Comparison of ENCODE assay signal across 9 mouse cellular contexts in genomic region chr6:114224399-114224798, GRCm38 (mm10). TPM values are rescaled to one million over a fixed set of nuclear protein-coding genes. Genes with fewer than 3 reads are reported as not detected.
DNase-seq lines count a peak whose midpoint lies in the region; ATAC-seq lines count a peak whose summit lies in the region.
"Had no signal": no experiment of that assay in that cellular context is flagged by ENCODE, and none has a peak within 500 bp of the region (broad histone marks: within the 10 kb centered on the region; RNA-seq: fewer than 3 reads in every experiment).

No protein-coding gene starts in this region.

- no peak overlapping the region for H3K9ac ChIP-seq in hindbrain, embryonic 11.5 days (ENCODE audit: low read depth, low read length)
- H3K9ac ChIP-seq in hindbrain, embryonic 12.5 days = no peak overlapping the region
- H3K9ac ChIP-seq: hindbrain, embryonic 15.5 days had no signal

- no peak for ATAC-seq in hindbrain, embryonic 11.5 days (ENCODE audit: low FRiP score)
- no peak for ATAC-seq in hindbrain, embryonic 12.5 days (ENCODE audit: low FRiP score)
- no peak for ATAC-seq in CD4-positive, CD25-positive, alpha-beta regulatory T cell, adult 4 months

- WGBS in hindbrain, embryonic 11.5 days = 16% methylated on average over 4 of the region's 4 CpGs
- 19% methylated on average over 4 of the region's 4 CpGs for WGBS in hindbrain, embryonic 12.5 days

- DNase-seq in hindbrain, embryonic 11.5 days (ENCODE audit: low spot score) = peak; percentile 58
- DNase-seq in 3T3-L1 (ENCODE audit: low read depth, low spot score) (peak; percentile 53), ZHBTc4 (ENCODE audit: low read depth, low spot score) (peak; percentile 61)
- DNase-seq in induced T-regulatory cell, adult 2 months (ENCODE audit: low read depth) = peak; percentile 2
- DNase-seq in right cerebral cortex, postnatal 36 days (ENCODE audit: low spot score in 2 of 2) = peak; percentile 33 to 34
- DNase-seq in gastrocnemius, postnatal 25 days = no peak

- H3K4me2 ChIP-seq in hindbrain, embryonic 11.5 days (replicated peaks; ENCODE audit: low read depth, low read length) = no peak overlapping the region
- H3K4me2 ChIP-seq in hindbrain, embryonic 12.5 days (replicated peaks) = no peak overlapping the region
- H3K4me2 ChIP-seq: hindbrain, embryonic 15.5 days had no signal

- no peak overlapping the region for H3K27ac ChIP-seq in hindbrain, embryonic 11.5 days (ENCODE audit: low read depth, low read length)
- H3K27ac ChIP-seq in hindbrain, embryonic 12.5 days = no peak overlapping the region
- H3K27ac ChIP-seq: hindbrain, embryonic 15.5 days had no signal

- H3K4me1 ChIP-seq in hindbrain, embryonic 11.5 days (replicated peaks; ENCODE audit: control insufficient read depth, insufficient read depth, low read length) = no peaks in the 10 kb centered on the region
- H3K4me1 ChIP-seq in hindbrain, embryonic 12.5 days = peaks cover 6% of the 10 kb centered on the region; the same call in 1 of the 2 replicates

- H3K36me3 ChIP-seq in hindbrain, embryonic 11.5 days (ENCODE audit: control insufficient read depth, insufficient read depth, low read length) = no peaks in the 10 kb centered on the region
- no peaks in the 10 kb centered on the region for H3K36me3 ChIP-seq in hindbrain, embryonic 12.5 days
- H3K36me3 ChIP-seq: hindbrain, embryonic 15.5 days had no signal

- H3K4me3 ChIP-seq in hindbrain, embryonic 11.5 days (ENCODE audit: low read depth, low read length) = no peak overlapping the region
- H3K4me3 ChIP-seq in hindbrain, embryonic 12.5 days = no peak overlapping the region
- H3K4me3 ChIP-seq: hindbrain, embryonic 15.5 days had no signal

- H3K27me3 ChIP-seq in hindbrain, embryonic 11.5 days (ENCODE audit: control insufficient read depth, insufficient read depth, low read length) = no peaks in the 10 kb centered on the region
- no peaks in the 10 kb centered on the region for H3K27me3 ChIP-seq in hindbrain, embryonic 12.5 days
- H3K27me3 ChIP-seq: hindbrain, embryonic 15.5 days had no signal

- no peaks in the 10 kb centered on the region for H3K9me3 ChIP-seq in hindbrain, embryonic 11.5 days (ENCODE audit: control insufficient read depth, low read length)
- H3K9me3 ChIP-seq in hindbrain, embryonic 12.5 days (replicated peaks) = no peaks in the 10 kb centered on the region
- H3K9me3 ChIP-seq: hindbrain, embryonic 15.5 days had no signal

RNA-seq across cellular contexts. Expression of gene Slc6a1, which starts 58.0 kb away (rescaled TPM):
- 17.3 and 23.1 TPM in 2 replicates for polyA plus RNA-seq in hindbrain, embryonic 11.5 days (2014; fragmentation: Nextera tagmentation; extraction: Ambion mirVana)
- polyA plus RNA-seq in hindbrain, embryonic 12.5 days (2016; fragmentation: Nextera tagmentation; extraction: Ambion mirVana) = 47.1 and 47.6 TPM in 2 replicates
- total RNA-seq in gastrocnemius, postnatal 25 days (2021) = under 1 TPM; 0.05 to 0.32 TPM
- under 1 TPM in 1 of 2 experiments, not detected in 1; 0.12 TPM for polyA plus RNA-seq in CD4-positive, CD25-positive, alpha-beta regulatory T cell, adult 4 months (2017; shearing (Covaris generic))

Comparison
In these comparisons a context has a peak if more than half of its experiments do, and no peak if none do; other contexts are left out.
1. RNA of gene Slc6a1, which starts 58.0 kb away (polyA plus RNA-seq): 47.1 to 47.6 TPM in hindbrain, embryonic 12.5 days and 17.3 to 23.1 TPM in hindbrain, embryonic 11.5 days; 0.12 TPM in CD4-positive, CD25-positive, alpha-beta regulatory T cell, adult 4 months; every median in the first group is over 10 times any median in the second.